Mouse (Mus musculus): ENCODE measurements around the gene A930004D18Rik. TPM values are rescaled to one million over a fixed set of nuclear protein-coding genes. Genes with fewer than 3 reads are reported as not detected.

A930004D18Rik gene
- polyA plus RNA-seq, 1 experiment = 1.8 TPM

DNA sequence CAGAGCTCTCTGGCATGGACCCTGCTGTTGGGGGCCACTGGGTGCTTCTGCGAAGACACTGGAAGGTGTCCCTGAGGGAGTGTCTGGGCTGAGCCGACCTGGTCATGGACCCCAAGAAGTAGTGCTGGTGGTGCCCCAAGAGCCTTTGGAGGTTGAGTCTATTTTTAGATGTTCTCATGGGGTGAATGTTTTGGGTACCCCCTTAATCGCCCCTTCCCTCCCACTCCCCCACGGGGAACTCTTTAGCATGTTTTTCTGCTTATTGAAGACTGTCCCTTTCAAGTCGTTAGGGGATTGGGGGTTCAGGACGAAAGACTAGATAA lies 28.1 kb upstream of the A930004D18Rik start:
- H3ac ChIP-seq (ENCODE audit: control insufficient read depth, insufficient read length) = peak overlapping the region; percentile 69
- H3K4me3 ChIP-seq = peak overlapping the region; percentile 76
- peaks cover 6% of the 10 kb centered on the region for H3K36me3 ChIP-seq (ENCODE audit: control insufficient read depth, insufficient read depth)
- no peaks in the 10 kb centered on the region for H3K27me3 ChIP-seq (ENCODE audit: control insufficient read depth, insufficient read depth, insufficient read length)
- TF ChIP-seq TCF3 (IDR thresholded peaks at IDR 0.05; ENCODE audit: insufficient read length, low read depth) (no peak), REST (IDR thresholded peaks at IDR 0.05; ENCODE audit: insufficient read depth, insufficient read length) (no peak), E2F4 (IDR thresholded peaks at IDR 0.05; ENCODE audit: insufficient read depth) (no peak), MAX (IDR thresholded peaks at IDR 0.05; ENCODE audit: low read depth) (no peak), POLR2AphosphoS2 (IDR thresholded peaks at IDR 0.05; ENCODE audit: insufficient read length, low read depth) (no peak), SRF (IDR thresholded peaks at IDR 0.05; ENCODE audit: control insufficient read depth, insufficient read length, low read depth) (no peak), MYOG (IDR thresholded peaks at IDR 0.05; ENCODE audit: control insufficient read depth in 1 of 3, insufficient read depth in 1 of 3, insufficient read length in 2 of 3, low read depth in 2 of 3) (no peak), CEBPB (IDR thresholded peaks at IDR 0.05; ENCODE audit: insufficient read depth, poor library complexity, severe bottlenecking) (no peak), POLR2A (IDR thresholded peaks at IDR 0.05; ENCODE audit: insufficient read length, low read depth) (no peak), USF1 (IDR thresholded peaks at IDR 0.05; ENCODE audit: low read depth) (no peak), TCF12 (IDR thresholded peaks at IDR 0.05; ENCODE audit: insufficient read depth, poor library complexity, severe bottlenecking) (no peak), MYOD1 (IDR thresholded peaks at IDR 0.05; ENCODE audit: control insufficient read depth in 1 of 3, insufficient read length in 2 of 3, low read depth in 2 of 3) (no peak)
- H3K79me2 ChIP-seq (ENCODE audit: control insufficient read depth, insufficient read depth) = peaks cover 54% of the 10 kb centered on the region
- H3K4me2 ChIP-seq (ENCODE audit: low read depth) = peak overlapping the region; percentile 76

GRCm38 (mm10) chr2:18064941-18065707 lies 27.6 kb upstream of the A930004D18Rik start:
- Histone ChIP-seq H3K79me2 (ENCODE audit: control insufficient read depth, insufficient read depth) (peaks cover 49% of the 10 kb centered on the region), H3K4me3 (peak overlapping the region; percentile 76), H3K36me3 (ENCODE audit: control insufficient read depth, insufficient read depth) (peaks cover 6% of the 10 kb centered on the region), H3K4me2 (ENCODE audit: low read depth) (peak overlapping the region; percentile 76), H3K27me3 (ENCODE audit: control insufficient read depth, insufficient read depth, insufficient read length) (no peaks in the 10 kb centered on the region), H3ac (ENCODE audit: control insufficient read depth, insufficient read length) (peak overlapping the region; percentile 69)
- peak in 1 of 3 experiments; percentile 20 for TF ChIP-seq MYOG (IDR thresholded peaks at IDR 0.05; ENCODE audit: control insufficient read depth in 1 of 3, insufficient read depth in 1 of 3, insufficient read length in 2 of 3, low read depth in 2 of 3)
- TF ChIP-seq TCF3 (IDR thresholded peaks at IDR 0.05; ENCODE audit: insufficient read length, low read depth) = no peak
- TF ChIP-seq MYOD1 (IDR thresholded peaks at IDR 0.05; ENCODE audit: control insufficient read depth in 1 of 3, insufficient read length in 2 of 3, low read depth in 2 of 3) = peak in 2 of 3 experiments; percentile 25 to 32
- TF ChIP-seq CEBPB (IDR thresholded peaks at IDR 0.05; ENCODE audit: insufficient read depth, poor library complexity, severe bottlenecking) = no peak
- peak; percentile 65 for TF ChIP-seq POLR2AphosphoS2 (IDR thresholded peaks at IDR 0.05; ENCODE audit: insufficient read length, low read depth)
- peak; percentile 45 for TF ChIP-seq USF1 (IDR thresholded peaks at IDR 0.05; ENCODE audit: low read depth)
- TF ChIP-seq POLR2A (IDR thresholded peaks at IDR 0.05; ENCODE audit: insufficient read length, low read depth) = peak; percentile 83
- no peak for TF ChIP-seq SRF (IDR thresholded peaks at IDR 0.05; ENCODE audit: control insufficient read depth, insufficient read length, low read depth)
- no peak for TF ChIP-seq REST (IDR thresholded peaks at IDR 0.05; ENCODE audit: insufficient read depth, insufficient read length)

DNA sequence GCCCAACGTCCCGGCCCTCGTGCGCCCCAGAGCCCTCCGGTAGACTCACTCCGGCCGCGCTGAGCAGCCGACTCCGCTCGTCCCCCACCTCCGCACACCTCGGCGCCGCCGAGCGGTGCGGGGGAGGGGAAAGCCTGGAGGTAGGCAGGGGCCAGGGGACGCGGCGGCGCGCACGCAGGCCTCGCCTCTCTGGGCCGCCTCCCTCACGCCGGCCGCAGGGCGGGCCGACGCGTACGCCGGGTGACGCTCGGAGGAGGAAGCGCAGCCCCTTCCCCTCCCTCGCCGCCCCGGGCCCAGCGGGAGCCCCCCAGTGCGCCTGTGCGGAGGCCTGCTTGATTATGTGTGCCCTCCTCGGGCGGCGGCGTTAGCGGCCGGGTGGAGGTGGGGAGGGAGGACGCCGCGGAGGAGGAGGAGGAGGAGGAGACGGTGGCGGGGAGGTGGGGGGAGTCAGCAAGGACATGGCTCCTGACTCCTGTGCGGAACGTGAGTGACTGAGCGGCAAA lies 26.9 kb upstream of the A930004D18Rik start:
- H3K4me2 ChIP-seq (ENCODE audit: low read depth) = peak overlapping the region; percentile 70
- H3K79me2 ChIP-seq (ENCODE audit: control insufficient read depth, insufficient read depth) = peaks cover 42% of the 10 kb centered on the region
- peak overlapping the region; percentile 76 for H3K4me3 ChIP-seq

DNA sequence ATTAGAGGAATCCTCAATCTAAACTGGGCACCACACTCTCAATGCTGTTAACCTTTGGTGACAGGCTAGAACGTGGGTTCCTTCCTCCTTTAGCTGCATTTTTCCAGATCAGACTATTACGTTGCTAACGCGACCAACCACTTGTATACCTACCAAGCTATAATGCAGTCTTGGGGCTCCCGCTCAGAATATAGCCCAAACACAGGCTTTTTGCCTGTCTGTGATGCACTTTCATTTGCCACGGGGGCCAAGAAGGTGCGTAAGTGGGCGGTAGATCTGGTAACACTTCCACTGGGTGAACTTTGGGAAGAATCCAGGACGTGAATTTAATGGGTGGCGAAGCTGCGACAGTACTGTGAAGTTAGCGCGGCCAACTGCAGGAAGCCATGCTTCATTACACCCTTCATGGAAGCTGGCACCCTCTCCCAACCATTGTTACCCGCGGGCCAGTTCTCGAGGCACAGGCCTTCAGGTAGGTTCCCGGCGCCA lies 26.3 kb upstream of the A930004D18Rik start:
- peaks cover 6% of the 10 kb centered on the region for H3K36me3 ChIP-seq (ENCODE audit: control insufficient read depth, insufficient read depth)
- H3ac ChIP-seq (ENCODE audit: control insufficient read depth, insufficient read length) = peak overlapping the region; percentile 69
- H3K27me3 ChIP-seq (ENCODE audit: control insufficient read depth, insufficient read depth, insufficient read length) = no peaks in the 10 kb centered on the region
- peaks cover 36% of the 10 kb centered on the region for H3K79me2 ChIP-seq (ENCODE audit: control insufficient read depth, insufficient read depth)
- TF ChIP-seq SRF (IDR thresholded peaks at IDR 0.05; ENCODE audit: control insufficient read depth, insufficient read length, low read depth) = no peak
- TF ChIP-seq MYOD1 (IDR thresholded peaks at IDR 0.05; ENCODE audit: control insufficient read depth in 1 of 3, insufficient read length in 2 of 3, low read depth in 2 of 3) = no peak
- TF ChIP-seq REST (IDR thresholded peaks at IDR 0.05; ENCODE audit: insufficient read depth, insufficient read length) = no peak
- peak overlapping the region; percentile 70 for H3K4me2 ChIP-seq (ENCODE audit: low read depth)
- H3K4me3 ChIP-seq = peak overlapping the region; percentile 76

More for the DNA sequence above, 26.9 kb upstream of the A930004D18Rik start:
- Histone ChIP-seq H3ac (ENCODE audit: control insufficient read depth, insufficient read length) (peak overlapping the region; percentile 69), H3K27me3 (ENCODE audit: control insufficient read depth, insufficient read depth, insufficient read length) (no peaks in the 10 kb centered on the region), H3K36me3 (ENCODE audit: control insufficient read depth, insufficient read depth) (peaks cover 6% of the 10 kb centered on the region)
- TF ChIP-seq E2F4 (IDR thresholded peaks at IDR 0.05; ENCODE audit: insufficient read depth) (peak; percentile 8), SRF (IDR thresholded peaks at IDR 0.05; ENCODE audit: control insufficient read depth, insufficient read length, low read depth) (no peak), TCF3 (IDR thresholded peaks at IDR 0.05; ENCODE audit: insufficient read length, low read depth) (no peak), MYOG (IDR thresholded peaks at IDR 0.05; ENCODE audit: control insufficient read depth in 1 of 3, insufficient read depth in 1 of 3, insufficient read length in 2 of 3, low read depth in 2 of 3) (peak in 1 of 3 experiments; percentile 36), CEBPB (IDR thresholded peaks at IDR 0.05; ENCODE audit: insufficient read depth, poor library complexity, severe bottlenecking) (no peak), POLR2AphosphoS2 (IDR thresholded peaks at IDR 0.05; ENCODE audit: insufficient read length, low read depth) (peak; percentile 76), TCF12 (IDR thresholded peaks at IDR 0.05; ENCODE audit: insufficient read depth, poor library complexity, severe bottlenecking) (no peak), MAX (IDR thresholded peaks at IDR 0.05; ENCODE audit: low read depth) (no peak), POLR2A (IDR thresholded peaks at IDR 0.05; ENCODE audit: insufficient read length, low read depth) (peak; percentile 86), REST (IDR thresholded peaks at IDR 0.05; ENCODE audit: insufficient read depth, insufficient read length) (no peak), MYOD1 (IDR thresholded peaks at IDR 0.05; ENCODE audit: control insufficient read depth in 1 of 3, insufficient read length in 2 of 3, low read depth in 2 of 3) (peak in 1 of 3 experiments; percentile 18), USF1 (IDR thresholded peaks at IDR 0.05; ENCODE audit: low read depth) (no peak)
